Mouse (Mus musculus): ENCODE results near the gene Ston2.
"Not testable (repeated sequence)": the region's sequence is repeated elsewhere in the genome, so short reads cannot be mapped to it uniquely, and the experiment has no call there.

- TF ChIP-seq GATA1 (IDR thresholded peaks at IDR 0.05; ENCODE audit: borderline replicate concordance, low read length); FLI1 (IDR thresholded peaks at IDR 0.05; ENCODE audit: low read length): not testable (repeated sequence)
These were observed 41.3 kb downstream of the Ston2 start for GRCm38 (mm10) chr12:91746839-91747238.
